Mouse (Mus musculus) heart, postnatal 4 days (tissue): Measurements from ENCODE around the gene Cfd. TPM values are rescaled to one million over a fixed set of nuclear protein-coding genes. Genes with fewer than 3 reads are reported as not detected.

Experiments
- DNase-seq: peaks from one replicate; pipeline ENCODE4 v3.0.0; 2021
- microRNA-seq, 2 experiments: library from miRNA; unstranded; fragments of <30 nt; microRNA quantifications; one replicate each; pipeline ENCODE4 v1.2.0; 2021 to 2022
- total RNA-seq, 2 experiments: library from RNA; stranded (reverse); gene quantifications; 2 replicates each; pipeline ENCODE4 v1.2.3; 2021

Cfd gene
- total RNA-seq, 2 experiments from 2014 or later: 0.38 TPM; not detected in 1

- DNase-seq: peak; percentile 91
Measured at GRCm38 (mm10) chr10:79934272-79934721, 43.6 kb downstream of the Cfd start.

GRCm38 (mm10) chr10:79934794-79935569 is 44.3 kb downstream of the Cfd start:
- DNase-seq: no peak

- DNase-seq: no peak
Measured at GRCm38 (mm10) chr10:79936284-79936910, 45.7 kb downstream of the Cfd start.

- peak; percentile 92 for DNase-seq
Measured at GRCm38 (mm10) chr10:79936911-79937441, 46.3 kb downstream of the Cfd start.

DNA sequence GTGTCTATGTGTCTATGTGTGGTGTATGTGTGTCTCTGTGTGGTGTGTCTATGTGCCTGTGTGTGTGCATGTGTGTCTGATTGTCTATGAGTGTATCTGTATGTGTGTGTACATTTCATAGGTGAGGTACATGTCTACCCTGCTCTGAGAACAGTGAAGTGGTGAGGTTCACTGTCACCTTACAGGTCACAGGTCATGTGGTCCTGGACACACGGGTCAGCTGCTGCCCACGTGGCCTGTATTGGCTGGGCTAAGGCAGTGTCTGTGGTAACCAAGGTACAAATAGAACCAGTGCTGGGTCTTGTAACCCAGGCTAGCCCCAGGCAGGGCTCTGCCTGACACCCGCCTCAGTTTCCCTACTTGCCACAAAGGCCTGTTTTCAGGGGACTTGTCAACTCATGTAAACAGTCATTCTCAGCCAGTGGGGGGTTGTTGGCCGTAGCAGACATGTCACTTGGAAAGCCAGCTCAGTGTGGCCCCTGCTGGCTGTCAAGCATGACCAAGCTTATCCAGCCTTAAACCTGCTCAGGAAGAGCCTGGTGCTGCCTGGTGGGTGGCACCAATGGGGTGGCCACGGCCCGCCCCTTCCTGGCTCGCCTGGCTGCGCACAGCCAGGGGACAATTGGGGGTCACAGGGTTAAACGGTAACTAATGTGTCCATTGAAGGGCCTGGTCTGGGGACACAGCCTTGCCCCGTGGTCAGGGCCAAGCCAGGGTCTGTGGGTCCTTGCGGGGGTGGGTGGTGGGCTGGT is 47.3 kb downstream of the Cfd start:
- no peak for DNase-seq

DNA sequence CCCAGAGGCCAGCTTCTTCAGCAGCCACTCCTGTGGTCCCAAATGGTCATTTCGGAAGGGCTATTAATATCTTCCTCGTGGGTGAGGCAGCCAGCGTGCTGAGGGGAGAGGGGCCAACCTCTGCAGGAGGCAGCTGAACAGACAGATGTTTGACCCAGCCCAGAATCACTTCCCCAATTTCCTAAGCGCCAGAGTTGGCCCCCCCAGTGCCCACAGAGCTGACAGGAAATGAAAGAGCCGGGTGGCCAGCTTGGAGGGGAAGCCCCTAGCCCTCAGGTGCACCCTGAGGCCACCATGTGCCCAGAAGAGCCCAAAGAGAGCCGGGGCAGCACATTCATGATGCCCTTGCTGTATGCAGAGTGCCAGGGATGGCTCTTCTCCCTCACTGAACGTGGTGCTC is 50.1 kb downstream of the Cfd start:
- DNase-seq: no peak

Small RNA genes within 50 kb of the gene (microRNA-seq; reads per million reads assigned to microRNA genes)
- 0 reads per million in 2 experiments for gene Mir6910

Other genes starting within 250 kb of the Cfd start
- not detected for gene Odf3l2, start 245.1 kb upstream of the Cfd start, total RNA-seq
- under 1 TPM; 0.36 to 0.67 TPM for gene Madcam1, start 226.3 kb upstream of the Cfd start, total RNA-seq
- 10 to 100 TPM; 18.8 to 20.3 TPM for gene Tpgs1, start 221.5 kb upstream of the Cfd start, total RNA-seq
- 100 to 1,000 TPM; 134 to 145 TPM for gene Cdc34, start 208.7 kb upstream of the Cfd start, total RNA-seq
- 1 to 10 TPM; 2.9 to 3.7 TPM for gene Gzmm, start 201.8 kb upstream of the Cfd start, total RNA-seq
- gene Bsg, start 186.4 kb upstream of the Cfd start, total RNA-seq: 100 to 1,000 TPM; 793 to 876 TPM
- gene Hcn2, start 174.2 kb upstream of the Cfd start, total RNA-seq: 1 to 10 TPM; 7.6 to 9.5 TPM
- 10 to 100 TPM; 35.4 to 39.6 TPM for gene Polrmt, start 144.3 kb upstream of the Cfd start, total RNA-seq
- gene Fgf22, start 135.8 kb upstream of the Cfd start, total RNA-seq: not detected
- gene Rnf126, start 123.9 kb upstream of the Cfd start, total RNA-seq: 10 to 100 TPM; 40.3 to 45.9 TPM
- 10 to 100 TPM; 10.3 TPM for gene Fstl3, start 113.6 kb upstream of the Cfd start, total RNA-seq
- gene Prss57, start 99.9 kb upstream of the Cfd start, total RNA-seq: not detected
- gene Palm, start 97.3 kb upstream of the Cfd start, total RNA-seq: 10 to 100 TPM; 78.5 to 88.6 TPM
- gene Misp, start 69.9 kb upstream of the Cfd start, total RNA-seq: under 1 TPM; 0.14 to 0.45 TPM
- gene Ptbp1, start 36.4 kb upstream of the Cfd start, total RNA-seq: 100 to 1,000 TPM; 167 to 182 TPM
- gene Prtn3, start 16.4 kb upstream of the Cfd start, total RNA-seq: not detected
- 1 to 10 TPM; 2.5 to 2.9 TPM for gene Plppr3, start 16.2 kb upstream of the Cfd start, total RNA-seq
- not detected for gene Elane, start 4.6 kb upstream of the Cfd start, total RNA-seq
- 10 to 100 TPM; 67.1 to 68.2 TPM for gene Med16, start 18.1 kb downstream of the Cfd start, total RNA-seq
- not detected for gene Gm26602, start 20.0 kb downstream of the Cfd start, total RNA-seq
- under 1 TPM; 0.25 to 0.33 TPM for gene Kiss1r, start 26.1 kb downstream of the Cfd start, total RNA-seq
- 100 to 1,000 TPM in 1 of 2 experiments, 10 to 100 TPM in 1; 91.0 to 100 TPM for gene R3hdm4, start 30.4 kb downstream of the Cfd start, total RNA-seq
- 1 to 10 TPM; 4.2 to 4.3 TPM for gene Arid3a, start 36.2 kb downstream of the Cfd start, total RNA-seq
- 10 to 100 TPM; 25.5 to 28.5 TPM for gene Wdr18, start 69.3 kb downstream of the Cfd start, total RNA-seq
- gene Grin3b, start 79.9 kb downstream of the Cfd start, total RNA-seq: under 1 TPM in 1 of 2 experiments, not detected in 1; 0.21 TPM
- gene Tmem259, start 93.5 kb downstream of the Cfd start, total RNA-seq: 100 to 1,000 TPM; 117 to 120 TPM
- 100 to 1,000 TPM; 109 to 113 TPM for gene Cnn2, start 97.7 kb downstream of the Cfd start, total RNA-seq
- gene Abca7, start 105.6 kb downstream of the Cfd start, total RNA-seq: 1 to 10 TPM; 6.9 to 8.1 TPM
- gene Arhgap45, start 125.8 kb downstream of the Cfd start, total RNA-seq: 1 to 10 TPM; 4.0 to 4.1 TPM
- gene Polr2e, start 148.9 kb downstream of the Cfd start, total RNA-seq: 10 to 100 TPM; 66.6 to 70.7 TPM
- gene Gpx4, start 156.3 kb downstream of the Cfd start, total RNA-seq: 100 to 1,000 TPM; 450 to 489 TPM
- gene Sbno2, start 214.7 kb downstream of the Cfd start, total RNA-seq: 10 to 100 TPM; 19.0 to 19.4 TPM
- gene Stk11, start 224.9 kb downstream of the Cfd start, total RNA-seq: 10 to 100 TPM; 98.7 to 99.9 TPM
- gene Atp5d, start 247.8 kb downstream of the Cfd start, total RNA-seq: 1,000 to 10,000 TPM in 1 of 2 experiments, 100 to 1,000 TPM in 1; 966 to 1,003 TPM
- 1 to 10 TPM; 3.7 to 5.1 TPM for gene Cbarp, start 250.0 kb downstream of the Cfd start, total RNA-seq